Mouse (Mus musculus) midbrain, postnatal 0 days (tissue): Measurements from ENCODE around the gene Olfr91. TPM values are rescaled to one million over a fixed set of nuclear protein-coding genes. Genes with fewer than 3 reads are reported as not detected.
A peak's percentile ranks its signal among the peaks of the same experiment; 100 is the strongest.

Source experiments
- ATAC-seq: fragments of 200-750 bp; cut with Nextera tagmentation; 2 replicates; pipeline ENCODE4 v1.8.0; 2017; ENCODE audit warnings: moderate number of reproducible peaks, mild to moderate bottlenecking, moderate TSS enrichment, moderate library complexity; ENCODE audit not compliant: low FRiP score
- DNase-seq: peaks from one replicate; pipeline ENCODE4 v3.0.0-alpha.2; 2015; ENCODE audit warnings: low spot score
- H3K27ac ChIP-seq: fragments of 300-500 bp; sonication (generic); 2 replicates; pipeline ENCODE4 v1.5.1; 2014; ENCODE audit warnings: low read depth, mild to moderate bottlenecking, low read length, mixed read lengths
- H3K27me3 ChIP-seq: fragments of 300-500 bp; sonication (generic); 2 replicates; pipeline ENCODE4 v1.6.1; 2014; ENCODE audit warnings: low read length, control low read depth, mixed read lengths; ENCODE audit not compliant: insufficient read depth
- H3K36me3 ChIP-seq: fragments of 300-500 bp; sonication (generic); 2 replicates; pipeline ENCODE4 v1.6.1; 2014; ENCODE audit warnings: low read length, control low read depth, mixed read lengths; ENCODE audit not compliant: insufficient read depth
- H3K4me1 ChIP-seq: fragments of 300-500 bp; sonication (generic); 2 replicates; pipeline ENCODE4 v1.6.1; 2014; ENCODE audit warnings: mild to moderate bottlenecking, control low read depth, antibody characterized with exemption, low read length, mixed read lengths; ENCODE audit not compliant: insufficient read depth
- H3K4me2 ChIP-seq: fragments of 300-500 bp; sonication (generic); 2 replicates; pipeline ENCODE4 v1.6.1; 2014; ENCODE audit warnings: low read depth, mild to moderate bottlenecking, low read length, mixed read lengths; ENCODE audit not compliant: poor library complexity, severe bottlenecking
- H3K4me3 ChIP-seq: fragments of 300-500 bp; sonication (generic); 2 replicates; pipeline ENCODE4 v1.5.1; 2014; ENCODE audit warnings: low read depth, mild to moderate bottlenecking, low read length, moderate library complexity
- H3K9ac ChIP-seq: fragments of 300-500 bp; sonication (generic); replicated peaks from 2 replicates; pipeline ENCODE4 v1.6.1; 2014; ENCODE audit warnings: mild to moderate bottlenecking, low read length, moderate library complexity, mixed read lengths; ENCODE audit not compliant: poor library complexity, severe bottlenecking
- H3K9me3 ChIP-seq: fragments of 300-500 bp; sonication (generic); 2 replicates; pipeline ENCODE4 v1.6.1; 2016; ENCODE audit warnings: low read length, control low read depth
- CTCF ChIP-seq: IDR thresholded peaks from 2 replicates; pipeline ENCODE4 v1.5.1; 2016; ENCODE audit warnings: antibody characterized with exemption, mild to moderate bottlenecking
- WGBS: fragments of 180-500 bp; shearing (Covaris S2); extraction: QIAGEN DNeasy Blood & Tissue Kit; methylation state at CpG from one replicate; pipeline ENCODE4 v1.1.7; 2014; 5-methylcytosine and 5-hydroxymethylcytosine counted together
- polyA plus RNA-seq: library from polyadenylated mRNA; unstranded; fragments of >200 nt; fragmentation: Nextera tagmentation; extraction: Ambion mirVana; gene quantifications from 2 replicates; pipeline ENCODE4 v1.2.1, GENCODE M21; 2015
- total RNA-seq: library from RNA; depleted of rRNA; stranded (reverse); fragments of >200 nt; gene quantifications from 2 replicates; pipeline ENCODE4 v1.2.3, GENCODE M21; 2014

Olfr91 gene
- total and polyA plus RNA-seq, 2 experiments from 2014 or later = not detected

DNA sequence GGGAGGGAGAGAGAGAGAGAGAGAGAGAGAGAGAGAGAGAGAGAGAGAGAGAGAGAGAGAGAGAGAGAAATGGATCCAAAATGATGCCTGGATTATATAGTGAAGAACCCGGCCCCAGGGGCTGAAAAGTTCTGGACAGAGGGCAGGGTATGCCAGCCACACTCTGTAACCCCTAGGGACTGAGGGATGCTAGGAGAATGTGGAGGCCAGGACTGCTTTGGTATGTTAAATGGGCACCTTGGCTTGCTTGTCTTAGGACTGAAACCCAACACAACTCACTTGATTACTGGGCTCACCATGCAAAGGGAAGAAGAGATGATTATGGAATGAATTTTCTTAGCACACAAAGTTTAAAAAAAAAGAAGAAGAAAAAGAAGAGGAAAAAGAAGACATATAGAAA, 19.9 kb downstream of the Olfr91 start:
- H3K4me2 ChIP-seq = no peak overlapping the region
- 39% methylated on average over 1 of the region's 1 CpGs for WGBS
- no peak overlapping the region; the same call in 1 of the 2 replicates for H3K27ac ChIP-seq
- ATAC-seq = no peak
- no peak overlapping the region for H3K9ac ChIP-seq
- H3K27me3 ChIP-seq = no peaks in the 10 kb centered on the region
- TF ChIP-seq CTCF = no peak
- H3K4me3 ChIP-seq = no peak overlapping the region
- peaks cover 5% of the 10 kb centered on the region; the same call in 1 of the 2 replicates for H3K4me1 ChIP-seq
- H3K9me3 ChIP-seq = no peaks in the 10 kb centered on the region
- peaks cover 22% of the 10 kb centered on the region for H3K36me3 ChIP-seq
- no peak for DNase-seq

DNA sequence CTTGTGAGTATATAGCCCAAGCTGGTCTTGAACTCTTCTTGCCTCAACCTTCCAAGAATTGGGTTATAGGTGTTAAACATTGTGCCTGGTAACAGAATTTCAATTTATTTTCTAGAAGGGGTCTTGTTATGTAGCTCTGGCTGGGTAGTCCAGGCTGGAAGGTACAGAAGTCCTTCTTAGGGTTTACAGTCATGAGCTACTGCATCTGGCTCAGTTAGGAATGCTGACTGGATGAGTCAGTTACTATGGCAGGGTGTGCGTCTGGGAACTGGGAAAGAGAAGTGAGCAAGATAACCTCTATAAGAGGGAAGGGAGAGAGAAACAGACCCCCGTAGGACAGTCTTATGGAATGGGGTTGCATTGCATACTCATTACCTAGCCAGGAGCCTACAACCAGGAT, 22.3 kb downstream of the Olfr91 start:
- no peaks in the 10 kb centered on the region for H3K9me3 ChIP-seq
- no peak for ATAC-seq
- DNase-seq = no peak
- H3K4me1 ChIP-seq = peaks cover 5% of the 10 kb centered on the region; the same call in 1 of the 2 replicates
- WGBS = 96% methylated on average over 2 of the region's 2 CpGs
- no peak overlapping the region for H3K27ac ChIP-seq
- TF ChIP-seq CTCF = no peak
- peaks cover 39% of the 10 kb centered on the region for H3K36me3 ChIP-seq
- no peak overlapping the region for H3K4me3 ChIP-seq
- H3K9ac ChIP-seq = no peak overlapping the region
- no peaks in the 10 kb centered on the region for H3K27me3 ChIP-seq
- H3K4me2 ChIP-seq = no peak overlapping the region

DNA sequence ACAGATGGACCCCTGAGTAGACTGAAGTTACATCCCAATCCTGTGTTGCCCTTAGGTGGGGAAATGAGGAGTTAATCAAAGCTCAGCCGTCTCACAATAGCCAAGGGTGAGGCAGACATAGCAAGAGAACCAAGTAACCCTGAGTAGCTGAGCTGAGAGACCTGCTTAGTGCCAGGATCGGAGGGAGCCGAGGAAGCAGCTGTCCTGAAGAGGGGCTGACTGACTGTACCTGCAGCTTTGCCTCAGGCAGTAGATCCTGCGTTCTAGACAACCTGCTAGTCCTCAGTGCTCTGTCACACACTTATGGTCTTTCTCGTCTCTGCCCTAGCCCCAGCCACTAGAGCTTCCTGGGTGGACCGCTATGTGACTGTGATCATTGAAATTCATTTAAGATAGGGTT, 22.9 kb downstream of the Olfr91 start:
- no peak overlapping the region for H3K4me2 ChIP-seq
- ATAC-seq (no peak), DNase-seq (no peak)
- H3K4me3 ChIP-seq = no peak overlapping the region
- H3K9ac ChIP-seq = no peak overlapping the region
- no peaks in the 10 kb centered on the region for H3K27me3 ChIP-seq
- no peaks in the 10 kb centered on the region for H3K9me3 ChIP-seq
- WGBS = 82% methylated on average over 6 of the region's 6 CpGs
- H3K36me3 ChIP-seq = peaks cover 45% of the 10 kb centered on the region
- H3K27ac ChIP-seq = no peak overlapping the region
- no peak for TF ChIP-seq CTCF
- H3K4me1 ChIP-seq = peaks cover 5% of the 10 kb centered on the region; the same call in 1 of the 2 replicates

DNA sequence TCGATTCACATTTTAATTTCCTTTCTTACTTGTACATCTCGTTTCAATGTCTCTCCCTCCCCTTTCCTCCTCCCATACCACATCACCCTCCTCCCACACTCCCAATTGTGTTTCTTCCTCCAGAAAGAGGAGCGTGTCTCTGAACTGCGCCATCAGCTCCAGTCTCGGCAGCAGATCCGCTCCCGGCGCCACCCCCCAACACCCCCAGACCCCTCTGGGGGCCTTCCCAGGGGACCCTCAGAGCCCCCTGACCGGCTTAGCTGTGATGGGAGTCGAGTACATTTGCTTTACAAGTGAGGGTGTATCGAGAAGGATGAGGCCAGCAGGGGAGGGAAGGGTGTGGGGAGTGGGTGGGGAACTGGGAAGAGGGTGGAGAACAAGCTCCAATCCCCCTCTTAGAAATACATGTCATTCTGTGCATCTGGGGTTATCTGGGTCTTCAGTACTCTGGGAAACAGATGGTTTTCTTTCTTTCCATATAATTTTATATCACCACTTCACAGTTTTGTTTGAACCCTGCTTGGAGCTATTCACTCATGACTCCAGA, 25.3 kb downstream of the Olfr91 start:
- TF ChIP-seq CTCF = no peak
- no peaks in the 10 kb centered on the region for H3K4me1 ChIP-seq
- DNase-seq (no peak), ATAC-seq (no peak)
- H3K9me3 ChIP-seq = no peaks in the 10 kb centered on the region
- peaks cover 67% of the 10 kb centered on the region for H3K36me3 ChIP-seq
- H3K4me2 ChIP-seq = no peak overlapping the region
- H3K9ac ChIP-seq = no peak overlapping the region
- H3K4me3 ChIP-seq = no peak overlapping the region
- no peaks in the 10 kb centered on the region for H3K27me3 ChIP-seq
- WGBS = 32% methylated on average over 11 of the region's 11 CpGs
- 0 out of 2 replicates have a peak overlapping the region, but pooled peaks have one; percentile 32 for H3K27ac ChIP-seq

DNA sequence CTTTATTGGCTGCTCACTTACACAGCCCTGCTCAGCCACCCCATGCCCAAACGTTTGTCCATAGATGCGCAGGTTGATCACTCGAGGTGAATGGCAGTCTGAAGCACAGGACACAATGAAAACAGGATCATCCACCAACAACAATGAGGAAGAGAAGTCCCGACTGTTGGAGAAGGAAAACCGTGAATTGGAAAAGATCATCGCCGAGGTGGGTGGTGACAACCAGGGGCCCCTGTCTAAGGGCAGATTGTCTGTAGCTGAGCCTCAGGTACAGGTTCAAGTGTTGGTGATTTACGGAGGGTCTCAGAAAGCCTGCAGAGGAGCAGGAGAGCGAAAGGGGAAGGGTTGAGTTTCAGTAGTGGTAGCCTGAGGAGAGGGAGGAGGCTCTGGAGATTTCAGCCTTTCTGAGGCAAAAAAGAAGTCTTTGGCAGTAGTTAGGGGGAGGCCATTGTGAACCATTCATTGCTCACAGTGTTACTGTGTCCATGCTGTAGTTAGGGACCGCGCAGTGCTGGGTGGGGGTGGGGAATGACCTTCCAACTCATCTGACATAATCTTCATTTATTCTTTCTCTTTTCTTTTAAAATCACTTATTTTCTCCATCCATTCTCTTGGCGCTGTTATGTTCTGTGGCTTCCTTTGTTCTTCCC, 25.9 kb downstream of the Olfr91 start:
- H3K4me2 ChIP-seq = no peak overlapping the region
- no peak overlapping the region for H3K4me3 ChIP-seq
- DNase-seq (no peak), ATAC-seq (0 out of 2 replicates have a peak, but pooled peaks have one; percentile 25)
- peaks cover 73% of the 10 kb centered on the region for H3K36me3 ChIP-seq
- no peak overlapping the region for H3K9ac ChIP-seq
- no peaks in the 10 kb centered on the region for H3K4me1 ChIP-seq
- H3K27me3 ChIP-seq = no peaks in the 10 kb centered on the region
- WGBS = 49% methylated on average over 12 of the region's 12 CpGs
- no peak for TF ChIP-seq CTCF
- H3K27ac ChIP-seq = no peak overlapping the region
- no peaks in the 10 kb centered on the region for H3K9me3 ChIP-seq

DNA sequence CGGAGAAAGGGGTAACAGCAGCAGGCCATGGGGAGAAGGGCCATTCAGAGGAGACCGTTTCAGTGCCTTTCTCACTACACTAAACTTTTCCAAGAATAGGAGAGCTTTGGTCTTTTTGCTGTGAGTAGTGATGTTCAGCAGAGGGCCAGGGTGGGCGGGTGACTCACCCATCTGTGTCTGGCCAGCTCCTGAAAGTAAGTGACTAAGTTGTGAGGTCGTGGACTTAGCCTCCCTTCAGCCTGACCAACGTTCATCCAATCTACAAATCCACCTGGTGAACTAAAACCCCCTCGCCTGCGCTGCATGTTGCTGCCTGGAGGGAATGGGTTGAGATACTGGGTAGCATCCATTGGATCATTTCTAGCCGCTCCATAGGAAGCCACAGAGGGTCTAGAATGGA, 28.0 kb downstream of the Olfr91 start:
- ATAC-seq (no peak), DNase-seq (no peak)
- H3K27me3 ChIP-seq = no peaks in the 10 kb centered on the region
- no peak overlapping the region for H3K27ac ChIP-seq
- WGBS = 87% methylated on average over 8 of the region's 8 CpGs
- H3K4me3 ChIP-seq = no peak overlapping the region
- H3K36me3 ChIP-seq = peaks cover 75% of the 10 kb centered on the region
- H3K9ac ChIP-seq = no peak overlapping the region
- no peak for TF ChIP-seq CTCF
- no peak overlapping the region for H3K4me2 ChIP-seq
- no peaks in the 10 kb centered on the region for H3K9me3 ChIP-seq
- H3K4me1 ChIP-seq = no peaks in the 10 kb centered on the region
